Mouse (Mus musculus) brain, embryonic 14.5 days (tissue): ENCODE measurements at regions not wholly inside any gene's neighbourhood (a gene's known extent, or its start where the extent isn't known, plus 50 kb on each side); places are given as distances from the start of the nearest gene placed in this dataset.

Source experiments
- CTCF ChIP-seq: fragments of 200-500 bp; IDR thresholded peaks from 2 replicates; pipeline ENCODE4 v1.5.1; 2012; ENCODE audit warnings: inconsistent platforms, mild to moderate bottlenecking, moderate library complexity, borderline replicate concordance; ENCODE audit not compliant: insufficient read depth, insufficient read length; ENCODE audit errors: extremely low read depth
- POLR2A ChIP-seq: fragments of 200-500 bp; IDR thresholded peaks from 2 replicates; pipeline ENCODE4 v1.6.1; 2012; ENCODE audit warnings: mild to moderate bottlenecking, inconsistent platforms, borderline replicate concordance; ENCODE audit not compliant: poor library complexity, insufficient read depth, insufficient read length, severe bottlenecking; ENCODE audit errors: extremely low read depth

DNA sequence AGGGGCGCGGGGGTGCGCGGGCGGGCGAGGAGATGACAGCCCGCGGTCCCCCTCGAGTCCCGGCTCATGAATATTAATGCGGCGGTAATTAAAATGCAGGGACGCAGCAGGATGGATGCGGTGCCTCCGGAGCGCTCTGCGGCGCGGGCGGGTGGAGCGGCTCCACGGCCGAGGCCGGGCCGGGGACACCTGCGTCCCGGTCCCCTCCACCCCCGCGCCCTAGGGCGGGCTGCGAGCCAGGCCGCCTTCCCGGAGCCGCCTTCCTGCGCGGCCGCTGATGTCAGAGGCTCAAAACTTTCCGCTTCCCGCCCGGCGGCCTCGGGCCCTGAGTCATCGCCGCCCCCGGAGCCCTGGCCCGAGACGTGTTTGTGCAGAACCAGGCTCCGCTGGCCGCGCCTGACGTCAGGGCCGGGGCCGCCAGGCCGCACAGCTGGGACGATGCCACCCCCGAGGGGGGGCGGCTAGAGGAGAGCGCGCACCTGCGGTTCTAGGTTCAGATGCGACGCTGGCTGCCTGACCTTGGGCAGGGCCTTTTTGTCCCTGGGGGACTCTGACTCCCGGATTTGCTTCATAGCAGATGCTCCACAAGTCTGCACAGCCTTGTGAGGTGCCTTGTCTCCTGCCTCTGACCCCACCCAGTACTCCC lies 91.5 kb downstream of the 1700001O22Rik start:
- TF ChIP-seq CTCF (no peak), POLR2A (peak; percentile 58; the same call in 1 of the 2 replicates)
